Mouse (Mus musculus): Measurements from ENCODE around the gene Lin28a. TPM values are rescaled to one million over a fixed set of nuclear protein-coding genes. Genes with fewer than 3 reads are reported as not detected.
A peak's percentile ranks its signal among the peaks of the same experiment; 100 is the strongest.

Gene Lin28a
- polyA plus RNA-seq, 1 experiment: not detected

- TF ChIP-seq POLR2A (IDR thresholded peaks at IDR 0.05; ENCODE audit: low read depth, low read length) (no peak), CTCF (conservative IDR thresholded peaks at IDR 0.05; ENCODE audit: insufficient read depth, insufficient read length, low read depth, low read length) (no peak)
- no peak overlapping the region for H3K4me3 ChIP-seq (ENCODE audit: insufficient read depth, low read depth, low read length)
- DNase-seq: peak; percentile 69
- H3K27me3 ChIP-seq (replicated peaks; ENCODE audit: control insufficient read depth, insufficient read depth, low read length): no peaks in the 10 kb centered on the region
- no peak overlapping the region for H3K27ac ChIP-seq (ENCODE audit: insufficient read depth, low read depth, low read length)
- WGBS: 64% methylated on average over 18 of the region's 18 CpGs
- no peaks in the 10 kb centered on the region for H3K36me3 ChIP-seq (ENCODE audit: control insufficient read depth, insufficient read depth, low read length)
- no peaks in the 10 kb centered on the region; the same call in 1 of the 2 replicates for H3K4me1 ChIP-seq (ENCODE audit: control insufficient read depth, insufficient read depth, low read length)
These were observed 42.7 kb upstream of the Lin28a start for GRCm38 (mm10) chr4:134061166-134061830.

DNA sequence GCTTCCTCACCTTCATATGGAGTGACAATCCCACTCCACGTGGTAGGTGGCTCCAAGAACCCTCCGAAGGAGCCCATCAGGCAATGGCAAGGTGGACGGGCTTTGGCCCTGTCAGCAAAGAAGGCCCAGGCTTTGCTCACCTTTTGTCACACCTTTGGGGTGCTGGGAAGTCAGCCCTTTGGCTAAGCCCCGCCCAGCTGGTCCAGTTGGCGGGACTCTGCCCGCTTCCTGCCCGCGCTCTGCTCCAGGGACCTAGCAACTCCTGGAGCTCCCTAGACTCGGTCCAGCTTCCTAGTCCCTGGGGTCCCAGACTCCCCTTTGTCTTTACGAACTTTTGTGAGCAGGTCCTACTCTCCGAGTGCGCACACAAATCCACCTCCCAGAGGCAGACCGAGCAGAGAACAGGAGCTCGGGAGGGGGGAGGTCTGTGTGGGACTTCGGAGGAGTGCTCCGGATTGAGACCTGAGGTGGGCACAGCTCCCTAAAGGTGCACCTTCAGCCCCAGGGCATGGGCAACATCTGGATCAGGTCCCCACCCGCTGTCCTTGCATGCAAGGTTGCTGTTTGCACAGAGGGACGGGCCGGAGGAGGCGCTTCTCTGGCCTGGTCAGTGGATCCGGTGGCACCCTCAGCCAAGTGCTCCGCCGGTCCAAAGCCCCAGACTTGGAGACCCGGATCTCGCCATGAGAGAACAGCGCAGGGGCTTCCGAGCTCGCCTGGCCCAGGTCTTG, 41.7 kb upstream of the Lin28a start, which contains the start of gene Crybg2:
Gene Crybg2 (plus strand): TSS at position 681 of the 731 bp plus-strand sequence.
- no peak for DNase-seq
- Histone ChIP-seq H3K27ac (ENCODE audit: insufficient read depth, low read depth, low read length) (no peak within 1 kb of the TSS), H3K4me1 (ENCODE audit: control insufficient read depth, insufficient read depth, low read length) (no peaks in the 10 kb centered on the region; the same call in 1 of the 2 replicates), H3K36me3 (ENCODE audit: control insufficient read depth, insufficient read depth, low read length) (no peaks in the 10 kb centered on the region), H3K27me3 (replicated peaks; ENCODE audit: control insufficient read depth, insufficient read depth, low read length) (no peaks in the 10 kb centered on the region), H3K4me3 (ENCODE audit: insufficient read depth, low read depth, low read length) (no peak within 1 kb of the TSS)
- TF ChIP-seq CTCF (conservative IDR thresholded peaks at IDR 0.05; ENCODE audit: insufficient read depth, insufficient read length, low read depth, low read length) (no peak), POLR2A (IDR thresholded peaks at IDR 0.05; ENCODE audit: low read depth, low read length) (no peak)
- WGBS: 72% methylated on average over 28 of the region's 28 CpGs

- no peak overlapping the region for H3K4me3 ChIP-seq (ENCODE audit: insufficient read depth, low read depth, low read length)
- DNase-seq: no peak
- no peak overlapping the region for H3K27ac ChIP-seq (ENCODE audit: insufficient read depth, low read depth, low read length)
- no peaks in the 10 kb centered on the region for H3K27me3 ChIP-seq (replicated peaks; ENCODE audit: control insufficient read depth, insufficient read depth, low read length)
- H3K36me3 ChIP-seq (ENCODE audit: control insufficient read depth, insufficient read depth, low read length): no peaks in the 10 kb centered on the region
- 86% methylated on average over 6 of the region's 6 CpGs for WGBS
- H3K4me1 ChIP-seq (ENCODE audit: control insufficient read depth, insufficient read depth, low read length): no peaks in the 10 kb centered on the region
- no peak for TF ChIP-seq CTCF (conservative IDR thresholded peaks at IDR 0.05; ENCODE audit: insufficient read depth, insufficient read length, low read depth, low read length)
- TF ChIP-seq POLR2A (IDR thresholded peaks at IDR 0.05; ENCODE audit: low read depth, low read length): no peak
These were observed 40.3 kb upstream of the Lin28a start for GRCm38 (mm10) chr4:134058908-134059307.

DNA sequence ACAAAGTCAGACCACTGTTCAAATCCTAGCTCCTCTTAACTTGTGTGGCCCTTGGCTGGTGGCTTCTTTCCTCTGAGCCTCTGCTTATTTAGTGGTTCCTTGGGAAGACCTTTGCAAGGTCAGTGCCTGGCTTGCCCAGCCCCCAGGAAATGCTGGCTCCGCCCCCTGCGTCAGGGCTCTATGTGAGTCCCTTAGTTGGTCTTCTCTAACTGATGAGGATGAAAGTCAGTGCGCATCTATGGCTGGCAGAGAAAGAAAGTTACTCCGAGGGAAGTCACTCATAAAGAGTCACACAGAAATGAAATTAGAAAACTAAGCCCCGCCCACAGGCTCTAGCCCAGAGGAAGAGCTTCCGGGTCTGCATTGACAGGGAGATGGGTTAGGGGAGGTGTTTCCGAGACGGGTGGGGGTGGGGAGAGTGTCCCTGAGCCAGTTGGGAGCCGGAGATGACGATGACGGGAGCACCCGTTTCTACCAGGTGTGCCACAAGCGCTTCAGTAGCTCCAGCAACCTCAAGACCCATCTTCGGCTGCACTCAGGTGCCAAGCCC, 39.6 kb upstream of the Lin28a start:
- 27% methylated on average over 14 of the region's 14 CpGs for WGBS
- Histone ChIP-seq H3K27ac (ENCODE audit: insufficient read depth, low read depth, low read length) (no peak overlapping the region), H3K4me1 (ENCODE audit: control insufficient read depth, insufficient read depth, low read length) (no peaks in the 10 kb centered on the region), H3K4me3 (ENCODE audit: insufficient read depth, low read depth, low read length) (no peak overlapping the region), H3K27me3 (replicated peaks; ENCODE audit: control insufficient read depth, insufficient read depth, low read length) (no peaks in the 10 kb centered on the region), H3K36me3 (ENCODE audit: control insufficient read depth, insufficient read depth, low read length) (no peaks in the 10 kb centered on the region)
- TF ChIP-seq CTCF (conservative IDR thresholded peaks at IDR 0.05; ENCODE audit: insufficient read depth, insufficient read length, low read depth, low read length) (no peak), POLR2A (IDR thresholded peaks at IDR 0.05; ENCODE audit: low read depth, low read length) (no peak)
- DNase-seq: no peak

- H3K4me1 ChIP-seq (ENCODE audit: control insufficient read depth, insufficient read depth, low read length): no peaks in the 10 kb centered on the region
- DNase-seq: no peak
- 95% methylated on average over 3 of the region's 3 CpGs for WGBS
- H3K27me3 ChIP-seq (replicated peaks; ENCODE audit: control insufficient read depth, insufficient read depth, low read length): no peaks in the 10 kb centered on the region
- no peak within 1 kb of the TSS for H3K4me3 ChIP-seq (ENCODE audit: insufficient read depth, low read depth, low read length)
- no peak for TF ChIP-seq CTCF (conservative IDR thresholded peaks at IDR 0.05; ENCODE audit: insufficient read depth, insufficient read length, low read depth, low read length)
- TF ChIP-seq POLR2A (IDR thresholded peaks at IDR 0.05; ENCODE audit: low read depth, low read length): no peak
- no peaks in the 10 kb centered on the region for H3K36me3 ChIP-seq (ENCODE audit: control insufficient read depth, insufficient read depth, low read length)
- no peak within 1 kb of the TSS for H3K27ac ChIP-seq (ENCODE audit: insufficient read depth, low read depth, low read length)
These were observed 34.9 kb upstream of the Lin28a start, which contains the start of gene Zfp683 for GRCm38 (mm10) chr4:134053538-134053937. Zfp683 (plus strand) TSS chr4:134053838.

- H3K4me3 ChIP-seq (ENCODE audit: insufficient read depth, low read depth, low read length): no peak overlapping the region
- H3K4me1 ChIP-seq (ENCODE audit: control insufficient read depth, insufficient read depth, low read length): no peaks in the 10 kb centered on the region
- H3K27ac ChIP-seq (ENCODE audit: insufficient read depth, low read depth, low read length): no peak overlapping the region
- TF ChIP-seq CTCF (conservative IDR thresholded peaks at IDR 0.05; ENCODE audit: insufficient read depth, insufficient read length, low read depth, low read length) (no peak), POLR2A (IDR thresholded peaks at IDR 0.05; ENCODE audit: low read depth, low read length) (no peak)
- no peak for DNase-seq
- 33% methylated on average over 8 of the region's 8 CpGs for WGBS
- H3K36me3 ChIP-seq (ENCODE audit: control insufficient read depth, insufficient read depth, low read length): no peaks in the 10 kb centered on the region
- H3K27me3 ChIP-seq (replicated peaks; ENCODE audit: control insufficient read depth, insufficient read depth, low read length): no peaks in the 10 kb centered on the region
These were observed 33.9 kb upstream of the Lin28a start for GRCm38 (mm10) chr4:134052560-134052959.

DNA sequence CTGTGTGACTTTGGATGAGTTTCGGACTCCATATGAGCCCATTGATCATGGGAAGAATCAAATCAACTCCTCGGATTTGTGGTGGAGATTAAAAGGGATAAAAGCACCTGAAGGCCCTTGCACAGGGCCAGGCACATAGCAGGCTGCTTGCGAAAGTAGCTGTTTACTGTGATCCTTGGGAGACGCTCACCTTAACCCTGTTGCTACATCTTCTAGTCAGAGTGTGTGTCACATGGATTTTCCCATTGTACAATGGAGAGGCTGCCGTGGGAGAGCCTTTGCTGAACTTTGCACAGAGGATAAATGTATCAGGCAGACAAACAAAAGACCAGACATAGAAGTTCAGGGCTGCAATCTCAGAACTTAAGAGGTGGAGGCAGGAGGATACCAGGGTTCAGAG, 33.3 kb upstream of the Lin28a start:
- no peaks in the 10 kb centered on the region for H3K27me3 ChIP-seq (replicated peaks; ENCODE audit: control insufficient read depth, insufficient read depth, low read length)
- WGBS: 82% methylated on average over 5 of the region's 5 CpGs
- no peak for DNase-seq

More for the DNA sequence above, 33.3 kb upstream of the Lin28a start:
- H3K4me1 ChIP-seq (ENCODE audit: control insufficient read depth, insufficient read depth, low read length): no peaks in the 10 kb centered on the region
- H3K27ac ChIP-seq (ENCODE audit: insufficient read depth, low read depth, low read length): no peak overlapping the region
- H3K36me3 ChIP-seq (ENCODE audit: control insufficient read depth, insufficient read depth, low read length): no peaks in the 10 kb centered on the region
- no peak overlapping the region for H3K4me3 ChIP-seq (ENCODE audit: insufficient read depth, low read depth, low read length)
- TF ChIP-seq CTCF (conservative IDR thresholded peaks at IDR 0.05; ENCODE audit: insufficient read depth, insufficient read length, low read depth, low read length): no peak
- no peak for TF ChIP-seq POLR2A (IDR thresholded peaks at IDR 0.05; ENCODE audit: low read depth, low read length)

Measured in kidney, adult 2 months (tissue).